Mouse (Mus musculus): Measurements from ENCODE around the gene Dna2.

DNA sequence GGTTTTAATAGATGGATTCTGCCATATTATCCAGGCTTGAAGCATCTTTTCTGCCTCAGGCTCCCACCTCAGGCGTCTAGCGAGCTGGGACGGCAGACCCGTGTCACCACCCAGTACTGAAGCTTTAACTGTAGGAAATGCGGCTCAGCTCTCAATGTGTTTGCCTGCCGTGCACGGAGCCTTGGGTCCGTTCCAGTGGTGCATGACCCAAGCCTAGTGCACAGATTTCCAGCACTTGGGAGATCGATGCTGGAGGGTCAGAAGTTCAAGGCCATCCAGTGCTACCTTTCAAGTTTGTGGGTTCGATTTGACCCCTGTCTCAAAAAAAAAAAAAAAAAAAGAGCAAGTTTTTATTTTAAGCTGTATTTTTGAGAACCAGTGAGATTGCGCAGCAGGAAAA is 19.0 kb downstream of the Dna2 start:
- TF ChIP-seq EP300 (IDR thresholded peaks at IDR 0.05; ENCODE audit: insufficient read depth, low read depth, low read length) (no peak), CTCF (IDR thresholded peaks at IDR 0.05; ENCODE audit: low read depth, low read length) (no peak)
